Mouse (Mus musculus): Measurements from ENCODE around the gene Slc38a5. TPM values are rescaled to one million over a fixed set of nuclear protein-coding genes. Genes with fewer than 3 reads are reported as not detected.

Slc38a5 gene
- polyA plus RNA-seq, 1 experiment: not detected

GRCm38 (mm10) chrX:8252334-8253285, 18.3 kb upstream of the Slc38a5 start, which contains the start of gene Ftsj1:
Ftsj1 (minus strand) TSS chrX:8252406.
- Histone ChIP-seq H3K36me3 (ENCODE audit: control insufficient read depth, insufficient read depth) (no peaks in the 10 kb centered on the region), H3K79me3 (ENCODE audit: low read depth) (peaks cover 4% of the 10 kb centered on the region), H3K27me3 (ENCODE audit: control insufficient read depth, insufficient read depth, insufficient read length) (no peaks in the 10 kb centered on the region), H3K4me3 (ENCODE audit: insufficient read depth, poor library complexity, severe bottlenecking) (peak within 1 kb of the TSS; percentile 55), H3K79me2 (ENCODE audit: control insufficient read depth, insufficient read depth) (peaks cover 18% of the 10 kb centered on the region), H3ac (ENCODE audit: control insufficient read depth, insufficient read length, low read depth) (peak within 1 kb of the TSS; percentile 77)
- TF ChIP-seq CEBPB (IDR thresholded peaks at IDR 0.05; ENCODE audit: low read depth) (peak; percentile 89), CTCF (IDR thresholded peaks at IDR 0.05; ENCODE audit: control insufficient read depth, insufficient read depth, insufficient read length) (no peak), FOSL1 (IDR thresholded peaks at IDR 0.05; ENCODE audit: insufficient read depth, low read length, poor library complexity, severe bottlenecking) (no peak), USF1 (IDR thresholded peaks at IDR 0.05; ENCODE audit: low read depth) (no peak), MAX (IDR thresholded peaks at IDR 0.05) (no peak), MYOD1 (IDR thresholded peaks at IDR 0.05; ENCODE audit: control insufficient read depth, insufficient read length, low read depth) (no peak), MYOG (IDR thresholded peaks at IDR 0.05; ENCODE audit: control insufficient read depth, extremely low read depth, insufficient read length) (no peak)

- Histone ChIP-seq H3K4me3 (ENCODE audit: insufficient read depth, poor library complexity, severe bottlenecking) (no peak overlapping the region), H3K27me3 (ENCODE audit: control insufficient read depth, insufficient read depth, insufficient read length) (no peaks in the 10 kb centered on the region), H3ac (ENCODE audit: control insufficient read depth, insufficient read length, low read depth) (no peak overlapping the region), H3K79me2 (ENCODE audit: control insufficient read depth, insufficient read depth) (peaks cover 18% of the 10 kb centered on the region), H3K79me3 (ENCODE audit: low read depth) (peaks cover 4% of the 10 kb centered on the region), H3K36me3 (ENCODE audit: control insufficient read depth, insufficient read depth) (no peaks in the 10 kb centered on the region)
- no peak for TF ChIP-seq CEBPB (IDR thresholded peaks at IDR 0.05; ENCODE audit: low read depth)
- no peak for TF ChIP-seq FOSL1 (IDR thresholded peaks at IDR 0.05; ENCODE audit: insufficient read depth, low read length, poor library complexity, severe bottlenecking)
- TF ChIP-seq MAX (IDR thresholded peaks at IDR 0.05): no peak
- TF ChIP-seq USF1 (IDR thresholded peaks at IDR 0.05; ENCODE audit: low read depth): no peak
- no peak for TF ChIP-seq MYOG (IDR thresholded peaks at IDR 0.05; ENCODE audit: control insufficient read depth, extremely low read depth, insufficient read length)
- no peak for TF ChIP-seq CTCF (IDR thresholded peaks at IDR 0.05; ENCODE audit: control insufficient read depth, insufficient read depth, insufficient read length)
Observed at GRCm38 (mm10) chrX:8253711-8254110, 17.2 kb upstream of the Slc38a5 start.

GRCm38 (mm10) chrX:8255807-8256206, 15.1 kb upstream of the Slc38a5 start:
- no peak overlapping the region for H3K4me3 ChIP-seq (ENCODE audit: insufficient read depth, poor library complexity, severe bottlenecking)

GRCm38 (mm10) chrX:8259478-8259877, 11.5 kb upstream of the Slc38a5 start:
- no peak overlapping the region for H3ac ChIP-seq (ENCODE audit: control insufficient read depth, insufficient read length, low read depth)
- H3K79me3 ChIP-seq (ENCODE audit: low read depth): no peaks in the 10 kb centered on the region
- H3K79me2 ChIP-seq (ENCODE audit: control insufficient read depth, insufficient read depth): no peaks in the 10 kb centered on the region
- H3K36me3 ChIP-seq (ENCODE audit: control insufficient read depth, insufficient read depth): no peaks in the 10 kb centered on the region
- TF ChIP-seq CEBPB (IDR thresholded peaks at IDR 0.05; ENCODE audit: low read depth): no peak
- TF ChIP-seq CTCF (IDR thresholded peaks at IDR 0.05; ENCODE audit: control insufficient read depth, insufficient read depth, insufficient read length): no peak
- no peak for TF ChIP-seq USF1 (IDR thresholded peaks at IDR 0.05; ENCODE audit: low read depth)
- no peak for TF ChIP-seq MAX (IDR thresholded peaks at IDR 0.05)
- no peak for TF ChIP-seq MYOG (IDR thresholded peaks at IDR 0.05; ENCODE audit: control insufficient read depth, extremely low read depth, insufficient read length)
- no peak for TF ChIP-seq FOSL1 (IDR thresholded peaks at IDR 0.05; ENCODE audit: insufficient read depth, low read length, poor library complexity, severe bottlenecking)
- TF ChIP-seq MYOD1 (IDR thresholded peaks at IDR 0.05; ENCODE audit: control insufficient read depth, insufficient read length, low read depth): no peak
- no peak overlapping the region for H3K4me3 ChIP-seq (ENCODE audit: insufficient read depth, poor library complexity, severe bottlenecking)
- H3K27me3 ChIP-seq (ENCODE audit: control insufficient read depth, insufficient read depth, insufficient read length): peaks cover 8% of the 10 kb centered on the region

More at GRCm38 (mm10) chrX:8255807-8256206, 15.1 kb upstream of the Slc38a5 start:
- Histone ChIP-seq H3K27me3 (ENCODE audit: control insufficient read depth, insufficient read depth, insufficient read length) (peaks cover 8% of the 10 kb centered on the region), H3K79me2 (ENCODE audit: control insufficient read depth, insufficient read depth) (peaks cover 14% of the 10 kb centered on the region), H3ac (ENCODE audit: control insufficient read depth, insufficient read length, low read depth) (no peak overlapping the region), H3K36me3 (ENCODE audit: control insufficient read depth, insufficient read depth) (no peaks in the 10 kb centered on the region), H3K79me3 (ENCODE audit: low read depth) (peaks cover 2% of the 10 kb centered on the region)
- TF ChIP-seq FOSL1 (IDR thresholded peaks at IDR 0.05; ENCODE audit: insufficient read depth, low read length, poor library complexity, severe bottlenecking) (no peak), MYOG (IDR thresholded peaks at IDR 0.05; ENCODE audit: control insufficient read depth, extremely low read depth, insufficient read length) (no peak), MYOD1 (IDR thresholded peaks at IDR 0.05; ENCODE audit: control insufficient read depth, insufficient read length, low read depth) (no peak), CTCF (IDR thresholded peaks at IDR 0.05; ENCODE audit: control insufficient read depth, insufficient read depth, insufficient read length) (no peak), USF1 (IDR thresholded peaks at IDR 0.05; ENCODE audit: low read depth) (no peak), CEBPB (IDR thresholded peaks at IDR 0.05; ENCODE audit: low read depth) (no peak), MAX (IDR thresholded peaks at IDR 0.05) (no peak)

- no peak overlapping the region for H3K4me3 ChIP-seq (ENCODE audit: insufficient read depth, poor library complexity, severe bottlenecking)
- H3K27me3 ChIP-seq (ENCODE audit: control insufficient read depth, insufficient read depth, insufficient read length): peaks cover 8% of the 10 kb centered on the region
- no peaks in the 10 kb centered on the region for H3K79me3 ChIP-seq (ENCODE audit: low read depth)
- no peak overlapping the region for H3ac ChIP-seq (ENCODE audit: control insufficient read depth, insufficient read length, low read depth)
- TF ChIP-seq MYOG (IDR thresholded peaks at IDR 0.05; ENCODE audit: control insufficient read depth, extremely low read depth, insufficient read length) (no peak), FOSL1 (IDR thresholded peaks at IDR 0.05; ENCODE audit: insufficient read depth, low read length, poor library complexity, severe bottlenecking) (no peak), CTCF (IDR thresholded peaks at IDR 0.05; ENCODE audit: control insufficient read depth, insufficient read depth, insufficient read length) (no peak), MAX (IDR thresholded peaks at IDR 0.05) (no peak)
- no peaks in the 10 kb centered on the region for H3K36me3 ChIP-seq (ENCODE audit: control insufficient read depth, insufficient read depth)
- no peaks in the 10 kb centered on the region for H3K79me2 ChIP-seq (ENCODE audit: control insufficient read depth, insufficient read depth)
Observed at GRCm38 (mm10) chrX:8263156-8263804, 7.7 kb upstream of the Slc38a5 start.

Data from C2C12 (cell line).